Mouse (Mus musculus): ENCODE measurements at regions not wholly inside any gene's neighbourhood (a gene's known extent, or its start where the extent isn't known, plus 50 kb on each side); places are given as distances from the start of the nearest gene placed in this dataset.
A peak's percentile ranks its signal among the peaks of the same experiment; 100 is the strongest.
"Not testable (repeated sequence)": the region's sequence is repeated elsewhere in the genome, so short reads cannot be mapped to it uniquely, and the experiment has no call there.

GRCm38 (mm10) chr12:109748326-109749059 is 148.4 kb upstream of the Rtl1 start:
- DNase-seq (ENCODE audit: extremely low spot score in 1 of 2, low spot score in 1 of 2), result peak; percentile 53 to 73

- DNase-seq (ENCODE audit: extremely low spot score in 1 of 2, low spot score in 1 of 2), result no peak
Observed at GRCm38 (mm10) chr12:109749256-109749655, 149.1 kb upstream of the Rtl1 start.

- DNase-seq (ENCODE audit: extremely low spot score in 1 of 2, low spot score in 1 of 2), result peak; percentile 84 to 88
Observed at GRCm38 (mm10) chr12:109749711-109750243, 149.6 kb upstream of the Rtl1 start.

GRCm38 (mm10) chr12:109754986-109755385 is 154.9 kb upstream of the Rtl1 start:
- no peak for DNase-seq (ENCODE audit: extremely low spot score in 1 of 2, low spot score in 1 of 2)

GRCm38 (mm10) chr12:109764293-109764692 is 164.2 kb upstream of the Rtl1 start:
- DNase-seq (ENCODE audit: extremely low spot score in 1 of 2, low spot score in 1 of 2), result no peak

GRCm38 (mm10) chr12:109766602-109767001 is 166.5 kb upstream of the Rtl1 start:
- DNase-seq (ENCODE audit: extremely low spot score in 1 of 2, low spot score in 1 of 2), result not testable (repeated sequence)

- DNase-seq (ENCODE audit: extremely low spot score in 1 of 2, low spot score in 1 of 2), result no peak
Observed at GRCm38 (mm10) chr12:109772543-109772942, 172.4 kb upstream of the Rtl1 start.

GRCm38 (mm10) chr12:109773909-109774313 is 173.8 kb upstream of the Rtl1 start:
- DNase-seq (ENCODE audit: extremely low spot score in 1 of 2, low spot score in 1 of 2), result no peak

GRCm38 (mm10) chr12:109798846-109799245 is 198.7 kb upstream of the Rtl1 start:
- DNase-seq (ENCODE audit: extremely low spot score in 1 of 2, low spot score in 1 of 2), result no peak

- DNase-seq (ENCODE audit: extremely low spot score in 1 of 2, low spot score in 1 of 2), result no peak
Observed at GRCm38 (mm10) chr12:109799395-109799794, 199.3 kb upstream of the Rtl1 start.

- DNase-seq (ENCODE audit: extremely low spot score in 1 of 2, low spot score in 1 of 2), result peak in 1 of 2 experiments; percentile 56
Observed at GRCm38 (mm10) chr12:109827241-109827915, 227.2 kb upstream of the Rtl1 start.

- DNase-seq (ENCODE audit: extremely low spot score in 1 of 2, low spot score in 1 of 2), result no peak
Observed at GRCm38 (mm10) chr12:109830303-109831020, 230.3 kb upstream of the Rtl1 start.

- DNase-seq (ENCODE audit: extremely low spot score in 1 of 2, low spot score in 1 of 2), result no peak
Observed at GRCm38 (mm10) chr12:109832964-109833363, 232.8 kb upstream of the Rtl1 start.

- DNase-seq (ENCODE audit: extremely low spot score in 1 of 2, low spot score in 1 of 2), result no peak
Observed at GRCm38 (mm10) chr12:109836521-109836920, 236.4 kb upstream of the Rtl1 start.

GRCm38 (mm10) chr12:109839126-109839587 is 239.0 kb upstream of the Rtl1 start:
- no peak for DNase-seq (ENCODE audit: extremely low spot score in 1 of 2, low spot score in 1 of 2)

- DNase-seq (ENCODE audit: extremely low spot score in 1 of 2, low spot score in 1 of 2), result no peak
Observed at GRCm38 (mm10) chr12:109839946-109840524, 239.9 kb upstream of the Rtl1 start.

GRCm38 (mm10) chr12:109844723-109845601 is 244.8 kb upstream of the Rtl1 start:
- no peak for DNase-seq (ENCODE audit: extremely low spot score in 1 of 2, low spot score in 1 of 2)

GRCm38 (mm10) chr12:109845602-109845906 is 245.4 kb upstream of the Rtl1 start:
- DNase-seq (ENCODE audit: extremely low spot score in 1 of 2, low spot score in 1 of 2), result no peak

- DNase-seq (ENCODE audit: extremely low spot score in 1 of 2, low spot score in 1 of 2), result no peak
Observed at GRCm38 (mm10) chr12:109856336-109856735, 256.2 kb upstream of the Rtl1 start.

GRCm38 (mm10) chr12:109857705-109858104 is 257.6 kb upstream of the Rtl1 start:
- DNase-seq (ENCODE audit: extremely low spot score in 1 of 2, low spot score in 1 of 2), result no peak
